Mouse (Mus musculus): ENCODE measurements around the gene Olfr1178.

The Olfr1178 gene

GRCm38 (mm10) chr2:88386762-88387161 is at the start of gene Olfr1178:
Gene Olfr1178, plus strand, starts transcription at chr2:88387062.
- TF ChIP-seq GATA4 (IDR thresholded peaks at IDR 0.05; ENCODE audit: insufficient replicate concordance, low read length), result no peak

- no peak for TF ChIP-seq GATA4 (IDR thresholded peaks at IDR 0.05; ENCODE audit: insufficient replicate concordance, low read length)
These were observed 40.5 kb upstream of the Olfr1178 start, which contains the start of gene Olfr1177-ps for GRCm38 (mm10) chr2:88346392-88346791. Gene Olfr1177-ps, minus strand, starts transcription at chr2:88346492.

- TF ChIP-seq GATA4 (IDR thresholded peaks at IDR 0.05; ENCODE audit: insufficient replicate concordance, low read length), result no peak
These were observed 30.6 kb upstream of the Olfr1178 start for GRCm38 (mm10) chr2:88356304-88356703.

GRCm38 (mm10) chr2:88406353-88406752 is 19.5 kb downstream of the Olfr1178 start, which contains the start of gene Olfr1179:
Gene Olfr1179, minus strand, starts transcription at chr2:88406453.
- no peak for TF ChIP-seq GATA4 (IDR thresholded peaks at IDR 0.05; ENCODE audit: insufficient replicate concordance, low read length)

GRCm38 (mm10) chr2:88419051-88419450 is 32.2 kb downstream of the Olfr1178 start, which contains the start of gene Olfr1180:
Gene Olfr1180, minus strand, starts transcription at chr2:88419151.
- TF ChIP-seq GATA4 (IDR thresholded peaks at IDR 0.05; ENCODE audit: insufficient replicate concordance, low read length), result no peak

GRCm38 (mm10) chr2:88426071-88426470 is 39.2 kb downstream of the Olfr1178 start, which contains the start of gene Olfr1181:
Gene Olfr1181, minus strand, starts transcription at chr2:88426171.
- no peak for TF ChIP-seq GATA4 (IDR thresholded peaks at IDR 0.05; ENCODE audit: insufficient replicate concordance, low read length)

- no peak for TF ChIP-seq GATA4 (IDR thresholded peaks at IDR 0.05; ENCODE audit: insufficient replicate concordance, low read length)
These were observed 62.2 kb downstream of the Olfr1178 start, which contains the start of gene Gm13757 for GRCm38 (mm10) chr2:88449031-88449430. Gene Gm13757, minus strand, starts transcription at chr2:88449131.
